Mouse (Mus musculus) fibroblast of lung, adult 2 months (primary cell): ENCODE measurements at regions not wholly inside any gene's neighbourhood (a gene's known extent, or its start where the extent isn't known, plus 50 kb on each side); places are given as distances from the start of the nearest gene placed in this dataset.

Experiments used
- DNase-seq: peaks from one replicate; pipeline ENCODE4 v3.0.0-alpha.2; 2011; ENCODE audit warnings: low read depth

DNA sequence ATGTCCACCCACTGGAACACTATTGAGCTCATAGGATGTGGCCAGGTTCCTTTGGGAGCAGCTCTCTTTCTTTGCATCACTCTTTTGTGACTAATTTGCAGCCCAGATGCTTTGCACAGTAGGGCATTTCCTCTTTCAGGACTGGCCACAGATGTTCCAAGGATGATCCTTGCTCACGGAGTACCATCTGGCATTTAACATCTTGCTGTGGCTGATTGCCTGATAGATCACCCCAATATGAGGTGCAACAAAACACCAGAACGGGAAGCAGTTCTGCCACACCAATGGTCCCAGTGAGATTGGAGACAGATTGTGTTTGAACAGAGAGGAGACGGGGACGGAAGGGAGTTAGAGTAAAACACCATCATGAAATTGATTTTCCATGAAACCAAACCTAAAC is 423.0 kb downstream of the Rwdd3 start:
- no peak for DNase-seq

DNA sequence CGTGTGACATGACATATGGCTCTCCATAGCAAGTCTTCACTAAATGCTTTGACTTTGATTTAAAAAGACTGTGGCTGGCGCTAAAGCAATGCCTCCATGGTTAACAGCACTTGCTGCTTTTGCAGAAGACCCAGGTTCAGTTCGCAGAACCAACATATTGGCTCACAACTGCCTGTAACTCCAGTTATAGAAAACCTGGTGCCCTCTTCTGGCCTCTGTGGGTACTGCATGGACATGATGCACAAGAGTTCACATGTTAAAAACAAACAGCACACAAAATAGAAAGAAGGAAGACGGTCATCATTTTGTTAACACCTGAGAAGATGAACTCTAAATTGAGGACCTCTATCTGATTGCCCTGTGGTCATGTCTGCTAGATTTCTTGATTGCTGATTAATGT is 423.8 kb downstream of the Rwdd3 start:
- DNase-seq = no peak

DNA sequence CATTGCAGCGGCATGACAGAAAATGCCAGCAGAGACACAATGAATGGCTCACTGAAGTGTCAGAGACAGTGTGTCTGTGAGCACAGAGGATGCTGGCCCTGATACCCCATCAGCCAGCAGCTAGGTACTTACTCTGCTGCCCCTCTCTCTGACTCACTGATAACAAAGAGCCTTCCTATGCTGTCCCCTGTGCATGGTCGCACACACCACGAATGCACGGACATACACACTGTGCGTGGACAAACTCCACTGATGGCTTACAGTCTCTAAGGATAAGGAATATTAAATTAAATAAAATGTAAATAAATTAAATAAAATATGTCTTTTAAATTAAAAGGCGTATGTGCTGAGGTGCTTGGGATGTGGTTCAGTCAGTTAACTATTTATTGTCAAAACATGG is 438.2 kb downstream of the Rwdd3 start:
- no peak for DNase-seq

DNA sequence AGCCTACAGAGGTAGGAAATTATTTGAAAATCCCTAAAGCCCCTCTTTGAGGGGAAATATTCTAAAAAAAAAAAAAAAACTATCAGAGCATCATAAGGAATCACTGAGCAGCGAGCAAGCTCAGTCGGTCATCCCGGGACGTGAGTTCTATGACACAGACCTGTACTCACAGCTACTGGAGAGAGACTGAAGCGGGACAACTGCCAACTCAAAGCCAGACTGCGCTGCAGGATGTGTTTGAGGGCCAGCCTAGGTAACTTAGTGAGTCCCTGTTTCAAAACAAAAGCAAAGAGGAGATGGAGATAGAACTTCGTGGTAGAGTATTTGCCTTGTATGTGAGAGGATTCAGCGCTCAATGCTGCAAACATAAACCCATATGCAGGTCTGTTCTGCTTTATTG is 439.1 kb downstream of the Rwdd3 start:
- DNase-seq = no peak

DNA sequence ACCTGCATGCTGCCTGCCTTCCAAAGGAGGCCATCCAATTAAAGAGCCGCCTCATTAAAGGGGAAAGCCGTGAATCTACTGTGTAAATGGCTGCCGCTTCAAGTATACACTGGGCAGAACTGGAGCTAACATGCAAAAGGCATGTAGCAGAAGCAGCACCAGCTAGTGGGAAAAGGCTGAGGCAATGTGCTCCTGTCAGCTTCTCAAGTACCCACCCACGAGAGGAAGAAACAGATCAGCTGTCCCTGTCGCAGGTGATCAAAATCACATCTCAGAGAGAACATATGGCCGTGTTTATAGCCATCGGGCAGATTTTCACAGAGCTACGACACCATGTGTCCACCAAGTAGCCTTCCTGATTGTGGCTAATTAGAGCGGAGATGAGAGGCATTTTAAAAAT is 440.2 kb downstream of the Rwdd3 start:
- DNase-seq = no peak

DNA sequence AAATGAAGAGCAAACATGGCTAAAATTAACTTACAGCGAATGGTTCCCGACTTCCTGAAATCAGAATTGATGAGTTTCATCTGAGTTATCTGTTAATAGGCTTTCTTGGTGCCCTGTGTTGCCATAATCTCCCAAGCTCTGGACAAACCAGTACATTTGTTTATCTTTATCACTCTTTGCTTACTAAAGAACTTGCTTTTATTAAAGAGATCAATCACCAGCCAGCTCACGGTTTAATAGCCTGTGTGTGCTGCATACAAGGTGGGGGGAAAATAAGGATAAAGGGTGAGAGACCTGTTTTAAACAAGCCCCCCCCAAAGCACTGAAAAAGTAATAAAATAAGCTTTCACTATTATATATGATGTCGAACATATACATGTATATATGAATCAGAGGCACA is 441.3 kb downstream of the Rwdd3 start:
- no peak for DNase-seq

DNA sequence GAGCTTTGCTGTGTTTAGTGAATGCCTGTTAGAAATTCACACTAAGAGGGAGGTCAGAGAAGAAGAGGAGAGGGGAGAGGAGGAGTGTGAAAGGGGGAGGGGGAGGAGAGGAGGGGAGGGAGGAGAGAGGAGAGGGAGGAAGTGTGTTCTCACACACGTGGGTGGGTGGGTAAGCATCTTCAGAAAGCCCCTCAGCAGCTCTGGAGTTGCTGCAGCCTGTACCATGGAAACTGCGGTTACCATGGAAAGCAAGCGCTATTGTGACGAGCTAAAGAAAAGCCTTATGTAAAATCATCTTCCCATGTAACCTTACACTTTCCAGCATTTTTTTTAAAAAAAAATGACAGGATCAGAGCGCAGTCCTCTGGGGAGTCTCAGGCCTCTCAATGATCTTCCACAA is 441.8 kb downstream of the Rwdd3 start:
- no peak for DNase-seq

DNA sequence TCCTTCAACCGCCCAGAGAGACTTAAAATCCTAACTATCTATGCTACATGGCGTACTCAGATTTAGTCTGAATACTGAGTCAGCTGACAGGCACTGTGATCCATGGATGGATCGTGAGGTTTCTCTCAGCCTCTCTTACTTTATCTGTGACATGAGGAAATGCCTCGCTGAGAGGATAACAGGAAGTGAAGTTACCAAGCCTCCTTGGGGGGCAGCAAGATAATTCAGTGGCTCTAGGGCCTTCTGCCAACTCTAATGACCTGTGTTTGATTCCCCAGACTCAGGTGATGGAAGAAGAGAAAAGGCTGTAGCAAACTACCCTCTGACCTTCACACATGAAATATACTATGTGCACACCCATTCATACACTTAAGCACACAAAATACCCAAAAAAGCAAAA is 486.3 kb downstream of the Rwdd3 start:
- DNase-seq = no peak

DNA sequence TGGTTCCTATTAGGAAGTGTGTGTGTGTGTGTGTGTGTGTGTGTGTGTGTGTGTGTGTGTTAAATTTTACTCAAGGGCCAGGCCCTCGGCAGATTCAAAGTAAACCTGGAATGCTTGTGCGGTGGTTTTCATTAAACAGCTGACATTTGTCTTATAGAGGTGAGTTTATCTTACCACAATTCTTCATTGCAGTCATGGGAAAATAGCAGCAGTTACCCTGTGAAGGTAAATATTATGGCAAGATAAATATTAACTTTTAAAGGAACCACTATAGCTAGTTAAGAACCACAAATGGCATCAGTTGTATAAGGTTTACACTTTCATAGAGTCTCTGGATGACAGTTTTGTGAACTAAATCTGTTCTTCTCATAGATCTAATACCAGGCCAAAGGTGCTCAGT is 495.6 kb downstream of the Rwdd3 start:
- no peak for DNase-seq

DNA sequence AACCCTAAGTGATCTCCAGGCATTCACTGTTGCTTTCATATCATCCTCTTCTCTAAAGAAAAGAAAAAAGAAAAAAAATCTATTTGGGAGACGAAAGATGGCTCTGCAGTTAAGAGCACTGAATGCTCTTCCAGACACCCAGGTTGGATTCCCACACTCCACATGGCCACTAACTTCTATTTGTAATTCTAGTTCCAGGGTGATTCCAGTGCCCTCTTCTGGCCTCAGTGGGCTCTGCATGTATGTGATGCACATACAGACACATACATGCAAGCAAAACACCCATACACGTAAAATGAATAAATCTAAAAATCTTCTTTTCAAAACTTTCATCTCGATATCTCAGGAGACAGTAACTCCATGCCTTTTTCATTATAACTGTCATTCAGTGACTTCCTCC is 502.8 kb downstream of the Rwdd3 start:
- DNase-seq = no peak

DNA sequence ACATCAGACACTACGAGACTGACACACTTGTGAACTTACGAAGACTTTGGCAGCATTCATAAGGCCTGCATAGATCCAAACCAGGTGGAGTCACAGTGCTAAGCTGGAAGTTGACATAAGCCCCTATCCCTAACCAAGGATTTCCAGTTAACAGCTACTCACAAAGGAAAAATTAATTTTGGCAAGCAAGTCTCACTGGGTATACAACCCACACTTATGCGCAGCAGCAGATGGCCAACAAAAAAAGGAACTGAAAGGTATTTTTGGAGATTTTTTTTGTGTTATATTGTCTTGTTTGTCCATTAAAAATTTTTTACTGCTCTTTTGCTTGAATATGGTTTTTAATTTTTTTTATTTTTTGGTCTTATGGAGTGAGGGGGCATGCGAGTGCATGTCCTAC is 509.0 kb downstream of the Rwdd3 start:
- no peak for DNase-seq

DNA sequence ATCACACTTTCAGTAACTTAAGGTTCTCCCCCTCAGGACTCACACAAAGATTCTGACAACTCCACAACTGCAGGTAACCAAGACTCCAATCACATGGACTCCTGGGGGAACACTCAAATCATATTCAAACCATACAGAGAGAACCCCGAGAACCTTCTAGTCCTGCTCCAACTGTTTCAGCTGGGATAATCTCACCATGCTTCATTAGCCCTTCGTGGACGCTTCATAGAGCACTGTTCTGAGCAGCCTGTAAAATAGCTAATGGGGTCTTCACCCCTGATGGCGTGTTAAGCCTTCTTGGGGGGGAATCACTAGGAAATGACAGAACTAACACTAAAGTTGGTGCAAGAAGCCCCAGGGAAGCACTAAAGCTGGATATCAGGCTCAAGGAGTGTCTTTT is 510.7 kb downstream of the Rwdd3 start:
- DNase-seq = no peak

DNA sequence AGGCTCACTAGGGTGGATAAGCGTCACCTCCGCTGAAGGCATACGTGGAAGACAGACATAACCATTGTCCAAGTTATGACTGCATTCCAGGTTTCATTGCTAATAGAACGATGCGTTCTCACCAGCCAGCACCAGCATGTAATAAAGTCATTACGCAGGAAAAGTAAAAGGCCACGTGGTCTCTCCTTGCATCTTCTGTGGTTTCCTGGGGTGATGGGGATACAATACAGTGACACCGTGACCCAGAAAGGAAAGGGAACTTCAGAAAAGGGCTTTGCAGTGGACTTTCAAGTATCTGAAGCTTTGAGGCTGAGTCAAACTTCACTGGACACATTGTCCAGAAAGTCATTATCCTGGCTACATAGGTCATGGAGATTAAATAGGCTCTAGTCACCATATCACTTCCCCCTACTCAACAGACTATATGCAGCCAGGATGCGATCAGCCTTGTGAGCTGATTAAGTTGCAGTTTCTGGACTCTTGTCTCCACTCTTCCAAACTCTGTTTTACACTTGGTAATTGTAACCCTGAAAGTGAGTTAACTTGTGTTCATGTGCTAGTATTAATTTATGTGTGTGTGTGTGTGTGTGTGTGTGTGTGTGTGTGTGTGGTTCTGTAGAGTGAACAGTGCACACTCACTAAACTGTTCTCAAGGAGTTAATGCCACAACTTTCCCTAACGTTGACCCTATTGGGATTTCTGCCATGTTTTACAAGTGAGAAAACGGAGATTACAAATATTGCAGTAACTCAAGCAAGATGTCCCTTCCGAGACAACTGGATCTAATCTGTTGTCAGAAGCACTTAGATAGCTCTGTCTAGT is 522.2 kb downstream of the Rwdd3 start:
- no peak for DNase-seq

DNA sequence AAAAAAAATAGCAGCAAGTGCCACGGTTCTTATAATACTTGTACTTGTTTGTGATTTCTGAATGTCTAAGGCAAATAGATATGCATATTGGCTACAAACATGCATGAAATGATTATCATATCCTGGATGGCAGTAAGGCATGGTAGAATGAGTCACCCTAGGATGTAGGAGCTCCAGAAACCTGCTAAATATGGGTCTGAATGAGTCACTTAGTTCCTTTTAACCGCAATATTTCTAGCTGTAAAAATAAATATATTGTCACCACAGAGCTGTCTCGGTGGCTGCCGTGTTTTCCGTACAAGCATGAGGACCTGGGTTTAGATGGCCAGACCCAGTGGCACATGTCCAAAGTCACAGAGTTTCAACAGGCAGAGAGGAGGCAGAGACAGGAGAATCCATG is 523.1 kb downstream of the Rwdd3 start:
- DNase-seq = peak; percentile 35

DNA sequence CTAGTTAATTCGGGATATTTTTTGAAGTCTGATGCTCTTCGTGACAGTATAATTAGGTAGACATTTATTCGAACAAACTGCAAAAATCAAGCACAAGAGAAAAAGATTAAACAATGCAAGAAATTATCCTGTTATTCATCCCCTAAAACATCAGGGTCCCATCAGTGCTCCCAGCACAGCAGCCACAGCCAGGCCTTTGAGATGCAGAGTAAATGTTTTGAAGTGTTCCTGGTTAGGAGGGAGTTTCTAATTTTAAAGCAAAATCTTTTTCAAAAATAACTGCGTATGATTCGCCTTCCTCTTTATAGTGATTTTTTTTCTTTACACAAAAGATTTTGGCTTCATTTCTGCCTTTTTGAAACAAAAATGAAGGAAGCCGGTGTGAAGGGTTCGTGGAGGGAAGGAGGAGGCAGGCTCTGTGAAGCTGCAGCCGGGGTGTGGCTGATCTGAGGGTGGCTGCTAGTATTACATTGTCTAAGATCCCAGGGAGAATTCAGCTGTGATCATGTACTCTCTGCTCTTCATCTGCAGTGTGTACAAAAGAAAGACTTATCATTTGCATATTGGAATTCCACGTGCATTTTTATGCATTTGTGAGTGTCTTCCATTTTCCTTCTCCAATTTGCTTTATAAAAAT is 534.7 kb downstream of the Rwdd3 start:
- DNase-seq = no peak

DNA sequence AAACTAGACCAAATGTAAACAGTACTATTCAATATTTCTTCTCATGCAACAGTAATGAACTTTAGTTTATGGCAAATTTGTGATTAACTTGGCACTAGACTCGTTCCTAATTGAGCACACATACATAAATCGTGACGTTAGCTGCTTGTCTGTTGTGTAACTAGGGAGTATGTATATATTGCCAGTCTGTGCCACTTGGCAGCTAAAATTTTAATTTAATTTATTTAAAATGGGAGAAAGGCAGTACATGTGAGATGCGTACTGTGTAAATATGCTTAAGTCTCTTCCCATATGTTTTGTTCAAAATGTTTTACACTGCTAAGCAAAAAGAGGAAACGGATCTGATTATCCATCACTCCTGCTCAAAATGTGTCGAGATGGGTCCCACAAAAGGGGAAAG is 553.1 kb downstream of the Rwdd3 start:
- no peak for DNase-seq

DNA sequence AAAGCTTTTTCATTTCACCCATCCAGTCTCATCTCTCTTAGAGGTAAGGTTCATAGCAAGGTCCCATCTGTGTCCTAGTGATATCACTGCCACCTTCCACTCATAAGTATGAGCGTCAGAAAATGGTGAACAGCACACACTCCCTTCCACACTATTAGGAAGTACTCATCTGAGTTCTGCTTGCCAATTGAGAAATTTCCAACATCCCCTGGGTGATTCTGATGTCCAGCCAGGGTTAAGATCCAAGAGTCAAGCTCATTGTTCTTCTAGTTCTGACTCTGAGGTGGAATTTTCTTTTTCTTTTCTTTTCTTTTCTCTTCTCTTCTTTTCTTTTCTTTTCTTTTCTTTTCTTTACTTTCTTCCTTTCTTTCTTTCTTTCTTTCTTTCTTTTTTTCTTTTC is 577.3 kb downstream of the Rwdd3 start:
- DNase-seq = no peak

DNA sequence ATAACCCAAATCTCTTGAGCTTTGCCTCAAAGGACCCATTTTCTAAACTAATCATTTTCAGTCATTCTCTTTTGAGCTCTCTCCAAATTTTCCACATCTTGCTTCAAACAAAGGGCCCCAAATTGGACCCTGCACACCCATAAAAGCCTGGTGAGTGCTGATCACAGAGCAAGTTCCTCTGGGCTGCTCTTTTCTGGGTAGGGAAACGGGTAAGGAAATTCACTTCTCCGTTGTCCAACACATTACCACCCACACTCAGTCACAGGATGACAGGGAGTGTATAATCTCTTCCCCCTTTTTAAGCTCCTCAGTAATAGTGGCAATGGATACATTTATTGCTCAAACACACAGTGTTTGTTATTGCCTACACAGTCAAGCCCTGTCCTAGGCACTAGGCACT is 580.3 kb downstream of the Rwdd3 start:
- no peak for DNase-seq

DNA sequence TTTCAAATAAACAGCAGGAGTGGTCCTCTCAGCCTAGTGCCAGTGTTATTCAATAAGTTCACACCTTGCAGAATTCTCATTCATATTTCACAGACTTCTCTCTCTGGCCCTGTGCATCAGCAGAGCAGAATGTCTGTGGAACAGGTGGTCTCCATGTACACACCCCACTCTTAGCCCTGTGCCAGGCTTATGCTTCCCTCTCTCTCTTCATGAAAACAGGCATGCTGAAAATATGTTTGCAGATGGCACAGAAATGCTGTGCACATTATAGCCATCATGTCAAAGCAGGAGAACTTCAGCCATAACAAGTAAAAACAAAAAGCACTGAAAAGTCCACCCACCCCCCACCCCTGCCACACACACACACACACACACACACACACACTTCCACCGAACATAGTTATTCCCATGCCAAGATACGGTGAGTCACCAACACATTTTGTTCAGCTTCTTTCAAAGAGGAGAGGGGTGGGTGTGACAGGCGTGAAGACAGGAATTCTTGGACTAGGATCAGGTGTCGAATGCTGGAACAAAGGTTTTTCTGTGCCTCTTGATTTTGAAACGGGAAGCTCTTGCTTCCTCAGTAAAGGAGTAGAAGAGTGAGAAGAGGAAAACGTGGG is 600.6 kb downstream of the Rwdd3 start:
- peak; percentile 71 for DNase-seq

DNA sequence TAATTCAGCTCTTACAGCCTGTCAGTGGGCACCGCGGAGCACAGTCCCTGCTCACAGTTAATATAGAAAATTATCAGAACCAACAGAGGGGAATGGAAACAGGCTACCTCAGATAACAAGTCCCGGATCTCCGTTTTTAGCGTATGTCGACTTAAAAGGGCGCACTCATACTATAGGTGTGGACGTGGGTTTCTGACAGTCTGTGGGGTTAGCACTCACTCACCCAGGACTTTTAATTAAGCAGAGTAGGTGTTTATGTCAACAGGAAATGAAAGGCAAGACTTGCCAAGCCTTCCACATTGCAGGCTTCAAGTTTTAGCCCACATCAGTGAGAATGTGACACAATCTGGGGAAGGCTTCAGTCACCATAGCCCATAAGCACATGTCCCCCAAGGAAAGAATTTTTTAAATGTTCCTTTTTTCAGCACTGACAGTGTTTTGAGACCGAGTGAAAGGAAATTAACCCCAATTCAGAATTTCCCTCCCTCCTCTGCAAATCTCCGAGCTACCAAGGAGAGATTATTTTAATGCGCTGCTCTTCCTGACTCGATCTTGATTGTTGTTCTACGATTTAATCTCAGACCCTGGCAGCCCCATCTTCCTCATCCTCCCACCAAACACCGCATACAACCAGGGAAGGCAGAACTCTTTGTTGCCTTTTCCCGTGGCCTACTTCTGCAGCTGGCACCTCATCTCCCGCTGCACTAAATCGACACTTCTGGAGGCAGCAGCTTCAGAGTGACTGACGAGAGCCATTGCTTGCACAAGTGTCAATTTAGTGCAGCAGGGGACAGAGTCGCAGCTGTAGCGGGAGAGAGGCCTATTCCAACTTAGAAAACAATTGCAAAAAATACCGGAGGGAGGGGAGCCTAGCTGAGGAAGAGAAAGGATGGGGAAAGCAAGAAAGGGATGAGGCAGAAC is 629.7 kb downstream of the Rwdd3 start:
- DNase-seq = no peak

DNA sequence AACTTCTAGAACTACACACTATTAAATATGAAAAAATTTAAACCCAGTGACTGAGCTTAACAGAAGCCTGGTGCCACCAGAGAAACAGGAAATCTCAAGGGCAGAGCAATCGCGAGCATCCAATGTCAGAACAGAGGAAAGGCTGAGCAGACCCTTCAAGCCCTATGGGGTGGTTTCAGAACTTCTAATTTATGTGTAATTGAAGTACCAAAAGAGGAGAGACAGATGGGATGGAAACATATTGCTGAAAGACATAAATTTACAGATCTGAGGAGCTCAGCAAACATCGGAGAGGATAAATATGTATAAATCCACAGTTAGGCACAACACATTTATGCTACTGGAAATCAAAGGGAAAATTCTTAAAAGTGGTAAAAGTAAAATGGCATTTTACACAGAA is 637.6 kb downstream of the Rwdd3 start:
- no peak for DNase-seq

DNA sequence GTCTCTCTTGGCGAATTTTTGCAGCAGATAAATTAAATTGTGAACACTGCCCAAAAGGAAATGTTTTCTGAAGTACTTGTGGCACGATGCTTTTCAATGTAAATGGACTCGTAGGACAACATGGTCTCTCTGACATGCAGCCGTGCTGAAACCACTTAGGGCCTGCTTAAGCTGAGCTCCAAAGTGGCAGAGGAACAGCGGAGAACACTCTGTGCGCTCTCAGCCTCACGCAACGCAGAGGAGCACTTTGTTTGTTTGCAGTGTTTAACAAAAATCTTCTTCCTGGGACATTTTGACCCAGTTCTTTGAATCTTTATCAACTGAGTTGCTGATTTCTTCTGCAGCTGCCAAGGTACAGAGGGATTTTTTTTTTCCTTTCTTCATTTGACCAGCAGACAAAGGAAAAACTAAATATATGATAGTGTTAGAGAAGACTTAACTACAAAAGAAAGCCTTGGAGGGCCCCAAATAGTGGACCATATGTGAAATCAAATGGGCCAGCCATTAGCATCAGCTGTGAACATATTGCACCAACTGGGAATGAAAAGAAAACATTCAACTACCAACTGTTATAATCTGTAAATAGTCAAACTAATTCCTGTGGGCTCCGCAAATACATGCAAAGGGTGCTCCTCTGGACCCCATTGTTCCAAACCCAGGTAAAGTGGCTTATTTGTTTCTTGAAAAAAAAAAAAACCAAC is 639.5 kb downstream of the Rwdd3 start:
- no peak for DNase-seq
